Mouse (Mus musculus) thymus, adult 2 months (tissue): ENCODE measurements around the gene Rps6kb1. TPM values are rescaled to one million over a fixed set of nuclear protein-coding genes. Genes with fewer than 3 reads are reported as not detected.

Source experiments
- DNase-seq: peaks from one replicate; pipeline ENCODE4 v3.0.0; 2021
- H3K27ac ChIP-seq: fragments of 200-500 bp; 2 replicates; pipeline ENCODE4 v1.5.1; 2012; ENCODE audit warnings: low read length, control low read depth; ENCODE audit not compliant: control insufficient read depth, insufficient read depth
- H3K27me3 ChIP-seq: fragments of 200-500 bp; 2 replicates; pipeline ENCODE4 v1.6.1; 2012; ENCODE audit warnings: mild to moderate bottlenecking, low read length, moderate library complexity, mixed read lengths; ENCODE audit not compliant: control insufficient read depth, insufficient read depth
- H3K36me3 ChIP-seq: fragments of 200-500 bp; 2 replicates; pipeline ENCODE4 v1.6.1; 2012; ENCODE audit warnings: mild to moderate bottlenecking, low read length, moderate library complexity; ENCODE audit not compliant: control insufficient read depth, insufficient read depth
- H3K4me1 ChIP-seq: fragments of 200-500 bp; replicated peaks from 2 replicates; pipeline ENCODE4 v1.6.1; 2012; ENCODE audit warnings: low read length; ENCODE audit not compliant: control insufficient read depth, insufficient read depth
- H3K4me3 ChIP-seq: fragments of 200-500 bp; 2 replicates; pipeline ENCODE4 v1.5.1; 2012; ENCODE audit warnings: mild to moderate bottlenecking, low read length, control low read depth, moderate library complexity; ENCODE audit not compliant: control insufficient read depth, insufficient read depth
- CTCF ChIP-seq: fragments of 200-500 bp; IDR thresholded peaks from 2 replicates; pipeline ENCODE4 v1.5.1; 2012; ENCODE audit warnings: mild to moderate bottlenecking, control low read depth, low read length, moderate library complexity, borderline replicate concordance; ENCODE audit not compliant: control insufficient read depth, poor library complexity, insufficient read depth; ENCODE audit errors: extremely low read depth
- POLR2A ChIP-seq: fragments of 200-500 bp; IDR thresholded peaks from 2 replicates; pipeline ENCODE4 v1.6.1; 2012; ENCODE audit warnings: mild to moderate bottlenecking, low read length, control low read depth, moderate library complexity; ENCODE audit not compliant: control insufficient read depth, poor library complexity, insufficient read depth; ENCODE audit errors: extremely low read depth
- WGBS: fragments of 180-500 bp; shearing (Covaris S2); methylation state at CpG from one replicate; pipeline ENCODE4 v1.1.7; 2018; 5-methylcytosine and 5-hydroxymethylcytosine counted together
- polyA plus RNA-seq: library from polyadenylated mRNA; depleted of rRNA; stranded (reverse); fragments of >200 nt; gene quantifications from 2 replicates; pipeline ENCODE4 v1.2.3, GENCODE M21; 2012

Rps6kb1 gene
- polyA plus RNA-seq, 1 experiment, result 12.2 TPM

DNA sequence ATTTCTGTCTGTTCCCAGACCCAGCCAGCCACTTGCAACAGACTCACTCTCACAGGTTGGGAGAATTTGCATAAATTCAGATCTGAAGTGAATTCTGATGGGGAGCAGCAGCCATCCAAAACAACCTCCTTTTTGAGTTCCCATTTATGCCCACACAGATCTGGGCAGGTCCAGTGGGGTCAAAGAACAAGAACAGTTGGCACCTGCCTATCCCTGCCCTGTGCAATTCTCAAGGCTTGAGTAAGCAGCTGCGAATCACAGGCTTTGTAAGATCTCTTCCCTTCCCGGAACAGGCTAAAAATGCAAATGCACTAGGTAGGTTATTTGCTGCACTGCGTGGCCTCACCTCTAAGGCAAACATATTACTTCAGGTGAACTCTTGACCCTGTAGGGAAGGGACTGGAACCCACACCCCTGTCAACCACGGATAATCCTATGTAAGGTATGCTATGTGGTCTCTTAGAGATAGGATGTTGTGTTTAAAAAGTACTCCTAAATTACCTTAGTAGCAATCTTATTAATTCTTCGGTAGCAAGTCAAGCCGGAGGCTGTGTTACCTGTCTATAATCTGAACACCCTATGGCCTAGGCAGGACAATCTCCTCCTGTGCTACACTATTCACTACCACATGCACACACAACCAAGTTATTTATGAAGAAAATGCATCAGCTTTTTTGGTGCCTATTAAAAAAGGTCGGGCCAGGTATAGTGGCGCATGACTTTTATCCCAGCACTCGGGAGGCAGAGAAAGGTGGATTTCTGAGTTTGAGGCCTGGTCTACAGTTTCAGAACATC is 35.9 kb upstream of the Rps6kb1 start:
- Histone ChIP-seq H3K27me3 (no peaks in the 10 kb centered on the region), H3K4me1 (peaks cover 36% of the 10 kb centered on the region), H3K27ac (peak overlapping the region; percentile 91), H3K4me3 (no peak overlapping the region), H3K36me3 (no peaks in the 10 kb centered on the region)
- 43% methylated on average over 9 of the region's 9 CpGs for WGBS
- no peak for DNase-seq
- TF ChIP-seq CTCF (no peak), POLR2A (no peak)

DNA sequence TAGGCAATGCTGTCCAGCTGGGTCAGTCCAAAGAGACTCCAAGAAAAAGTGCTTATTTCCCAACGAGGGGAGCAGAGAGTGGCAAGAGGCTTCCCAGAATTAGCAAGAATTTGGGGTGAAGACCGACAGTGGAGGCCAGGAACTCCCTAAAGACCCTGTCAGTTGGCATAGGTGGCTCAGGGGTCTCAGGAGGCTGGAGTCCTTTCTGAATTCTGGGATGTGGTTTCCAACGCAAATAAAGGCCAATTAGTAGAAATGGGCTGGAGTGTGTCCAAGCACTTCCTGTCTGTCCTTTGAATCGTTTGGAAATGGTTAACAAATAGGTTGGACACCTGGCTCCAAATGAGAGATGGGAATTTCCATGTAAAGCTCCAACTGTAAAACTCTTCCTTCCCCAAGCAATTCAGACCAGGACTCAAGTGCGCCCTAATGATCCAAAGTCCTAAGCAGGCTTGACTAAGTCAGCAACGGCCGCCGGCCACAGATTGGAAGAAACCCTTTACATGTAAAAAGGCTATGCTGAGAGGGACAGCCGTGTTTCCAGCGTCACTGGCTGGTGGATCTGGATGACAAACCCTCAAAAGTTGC is 35.2 kb upstream of the Rps6kb1 start:
- Histone ChIP-seq H3K4me3 (no peak overlapping the region), H3K4me1 (peaks cover 36% of the 10 kb centered on the region), H3K27me3 (no peaks in the 10 kb centered on the region), H3K36me3 (no peaks in the 10 kb centered on the region), H3K27ac (peak overlapping the region; percentile 16; the same call in 1 of the 2 replicates)
- DNase-seq, result no peak
- WGBS, result 83% methylated on average over 10 of the region's 10 CpGs
- TF ChIP-seq POLR2A, result no peak
- no peak for TF ChIP-seq CTCF

- Histone ChIP-seq H3K4me3 (peak overlapping the region; percentile 24), H3K27me3 (no peaks in the 10 kb centered on the region), H3K27ac (peak overlapping the region; percentile 9), H3K4me1 (peaks cover 37% of the 10 kb centered on the region), H3K36me3 (no peaks in the 10 kb centered on the region)
- TF ChIP-seq POLR2A (no peak), CTCF (no peak)
- DNase-seq, result peak; percentile 59
- WGBS, result 46% methylated on average over 25 of the region's 25 CpGs
Measured at GRCm38 (mm10) chr11:86578809-86579730, 34.5 kb upstream of the Rps6kb1 start.

DNA sequence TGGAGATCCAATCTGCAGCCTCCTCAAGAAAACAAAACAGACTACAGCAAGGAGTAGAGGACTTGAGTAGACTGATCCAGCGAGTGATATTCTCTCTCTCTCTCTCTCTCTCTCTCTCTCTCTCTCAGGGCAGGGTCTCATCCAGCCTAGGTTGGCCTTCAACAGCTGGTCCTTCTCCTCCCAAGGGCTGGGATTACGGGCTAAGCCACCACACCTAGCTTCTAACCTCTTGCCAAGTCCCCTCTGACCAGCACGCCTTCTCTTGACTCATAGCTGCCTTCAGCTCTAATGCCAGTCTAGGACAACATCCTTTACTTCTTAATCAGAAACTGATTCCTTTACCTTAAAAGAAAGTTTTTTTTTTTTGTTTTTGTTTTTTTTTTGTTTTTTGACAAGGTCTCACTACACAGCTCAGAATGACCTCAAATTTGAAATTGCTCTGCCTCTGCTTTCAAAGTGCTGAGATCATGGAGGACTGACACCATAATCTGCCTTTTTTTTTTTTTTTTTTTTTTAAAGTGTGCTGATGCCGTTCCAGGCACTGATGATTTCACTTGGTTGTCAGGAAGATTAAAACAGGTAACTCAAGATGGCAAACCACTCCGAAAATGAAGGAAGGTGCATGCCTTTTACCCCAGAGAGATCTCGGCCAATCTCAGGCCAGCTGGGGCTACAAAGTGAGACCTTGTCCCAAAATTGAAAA is 33.7 kb upstream of the Rps6kb1 start:
- Histone ChIP-seq H3K4me1 (peaks cover 44% of the 10 kb centered on the region), H3K4me3 (peak overlapping the region; percentile 24)
- WGBS, result 70% methylated on average over 6 of the region's 6 CpGs

GRCm38 (mm10) chr11:86577231-86577630 is 32.6 kb upstream of the Rps6kb1 start:
- H3K27ac ChIP-seq, result peak overlapping the region; percentile 4; the same call in 1 of the 2 replicates
- peak; percentile 26 for DNase-seq
- 42% methylated on average over 4 of the region's 4 CpGs for WGBS
- no peaks in the 10 kb centered on the region for H3K36me3 ChIP-seq
- H3K27me3 ChIP-seq, result no peaks in the 10 kb centered on the region
- TF ChIP-seq POLR2A, result no peak
- no peak for TF ChIP-seq CTCF
- H3K4me1 ChIP-seq, result peaks cover 43% of the 10 kb centered on the region
- H3K4me3 ChIP-seq, result no peak overlapping the region

More for the DNA sequence above, 33.7 kb upstream of the Rps6kb1 start:
- DNase-seq, result no peak
- Histone ChIP-seq H3K27ac (peak overlapping the region; percentile 9), H3K27me3 (no peaks in the 10 kb centered on the region), H3K36me3 (no peaks in the 10 kb centered on the region)
- TF ChIP-seq CTCF, result no peak
- TF ChIP-seq POLR2A, result no peak
